Mouse (Mus musculus) activated CD4-positive, CD25-positive, alpha-beta regulatory T cell, adult 4 months (primary cell): ENCODE results near the gene Cpsf3. TPM values are rescaled to one million over a fixed set of nuclear protein-coding genes. Genes with fewer than 3 reads are reported as not detected.

ENCODE experiments used
- ATAC-seq: one replicate; pipeline ENCODE4 v1.8.0; 2017
- polyA plus RNA-seq, 2 experiments: library from polyadenylated mRNA; unstranded; fragments of 100-300 nt; shearing (Covaris generic); gene quantifications; one replicate each; pipeline ENCODE4 v1.2.1; 2017

Gene Cpsf3
- 100 to 1,000 TPM; 119 to 123 TPM for polyA plus RNA-seq

DNA sequence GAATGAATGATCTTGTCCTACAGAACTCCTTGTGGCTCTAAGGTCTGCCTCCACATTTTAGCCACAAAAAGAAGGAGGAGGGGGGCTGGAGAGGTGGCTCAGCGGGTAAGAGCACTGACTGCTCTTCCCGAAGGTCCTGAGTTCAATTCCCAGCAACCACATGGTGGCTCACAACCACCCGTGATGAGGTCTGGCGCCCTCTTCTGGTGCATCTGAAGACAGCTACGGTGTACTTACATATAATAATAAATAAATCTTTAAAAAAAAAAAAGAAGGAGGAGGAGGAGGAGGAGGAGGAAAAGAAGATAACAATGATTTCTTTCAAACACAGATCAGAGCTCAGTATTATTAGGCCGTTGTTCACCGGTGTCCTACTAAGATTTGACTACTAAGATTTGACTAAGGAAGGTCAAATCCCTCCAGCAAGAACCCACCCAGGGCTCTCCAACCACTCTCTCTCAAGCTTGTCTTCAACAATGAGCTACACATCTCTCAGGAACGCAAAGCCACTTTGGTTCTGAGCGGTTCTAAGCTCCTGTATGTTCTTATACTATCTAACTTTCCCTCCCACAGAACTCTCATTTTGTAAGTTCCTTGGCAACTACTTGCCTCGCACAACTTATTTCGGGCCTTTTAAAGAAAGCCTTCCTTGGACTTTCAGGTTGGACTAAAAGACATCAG is at the start of gene Cpsf3:
TSS of gene Cpsf3 (plus strand) at position 631 of the 681 bp plus-strand sequence.
- ATAC-seq = no peak

DNA sequence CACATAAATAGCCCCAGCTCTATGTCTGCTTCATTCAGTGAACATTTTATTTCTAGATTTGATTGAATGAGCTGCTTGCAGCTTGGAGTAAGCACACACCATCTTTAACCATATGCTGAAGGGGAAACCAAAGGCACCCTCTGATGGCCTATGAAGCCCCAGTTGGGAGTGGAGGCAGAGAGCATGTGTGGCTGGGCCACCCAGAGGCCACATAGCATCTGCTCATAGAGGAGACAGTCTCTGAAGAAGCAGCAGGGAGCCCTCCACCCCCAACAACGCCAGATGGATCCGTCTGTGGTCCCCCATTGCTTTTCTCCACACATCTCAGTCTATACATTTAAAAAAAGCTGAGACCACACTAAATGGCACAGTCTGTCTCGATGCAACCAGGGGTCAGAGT is 43.2 kb upstream of the Cpsf3 start:
- ATAC-seq = no peak

DNA sequence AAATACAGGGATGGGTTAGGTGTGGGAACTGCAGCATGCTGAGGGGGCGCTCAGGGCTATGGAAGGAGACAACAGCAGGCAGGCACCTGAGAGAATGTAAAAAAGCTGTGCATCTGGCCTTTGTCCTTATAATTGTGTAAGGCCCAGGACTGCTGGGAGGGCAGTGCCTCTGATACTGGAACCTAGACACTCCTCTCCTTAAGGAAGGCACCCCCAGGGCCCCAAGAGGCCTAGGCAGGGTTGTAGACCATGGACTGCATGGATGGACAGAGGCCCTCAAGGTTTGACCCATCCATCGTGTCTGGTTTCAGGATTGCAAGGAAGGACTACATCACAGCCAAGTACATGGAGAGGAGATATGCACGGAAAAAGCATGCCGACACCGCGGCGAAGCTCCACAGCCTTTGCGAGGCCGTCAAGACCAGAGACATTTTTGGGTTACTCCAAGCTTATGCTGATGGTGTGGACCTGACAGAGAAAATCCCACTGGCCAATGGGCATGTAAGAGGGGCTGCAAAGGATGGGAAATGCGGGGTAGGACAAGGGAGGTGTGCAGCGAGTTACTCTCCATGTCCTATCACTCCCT is 40.7 kb upstream of the Cpsf3 start:
- ATAC-seq = no peak

DNA sequence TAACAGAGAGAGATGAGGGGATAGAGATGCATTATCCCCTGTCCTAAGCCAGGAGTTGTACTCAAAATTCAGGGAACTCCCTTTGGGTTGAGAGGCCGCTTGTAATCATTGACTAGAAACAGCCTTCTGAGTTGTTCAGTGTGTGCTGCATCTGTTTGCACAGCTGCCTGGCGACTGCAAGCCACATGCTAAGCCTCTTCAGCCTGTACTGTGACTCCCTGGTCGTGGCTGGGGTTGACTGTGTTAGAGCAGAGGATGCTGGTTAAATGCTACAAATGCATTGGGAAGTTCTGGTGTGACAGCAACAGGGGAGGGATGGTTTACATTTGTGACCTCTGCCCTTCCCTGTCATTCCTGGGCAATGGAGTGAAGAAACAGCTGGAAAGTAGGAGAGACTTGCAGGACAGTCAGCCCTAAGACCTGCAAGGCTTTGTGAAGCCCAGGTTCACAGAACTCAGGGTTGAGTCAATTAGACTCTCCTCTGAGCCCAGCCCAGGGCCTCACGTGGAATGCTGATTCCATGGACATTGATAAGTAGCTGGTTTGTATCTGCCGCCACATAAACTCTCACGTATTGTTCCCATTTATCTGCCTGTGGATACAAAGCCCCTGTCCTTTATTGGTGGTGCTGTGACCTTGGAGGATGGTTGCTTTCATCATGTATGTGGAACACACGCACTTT is 37.3 kb upstream of the Cpsf3 start:
- no peak for ATAC-seq

DNA sequence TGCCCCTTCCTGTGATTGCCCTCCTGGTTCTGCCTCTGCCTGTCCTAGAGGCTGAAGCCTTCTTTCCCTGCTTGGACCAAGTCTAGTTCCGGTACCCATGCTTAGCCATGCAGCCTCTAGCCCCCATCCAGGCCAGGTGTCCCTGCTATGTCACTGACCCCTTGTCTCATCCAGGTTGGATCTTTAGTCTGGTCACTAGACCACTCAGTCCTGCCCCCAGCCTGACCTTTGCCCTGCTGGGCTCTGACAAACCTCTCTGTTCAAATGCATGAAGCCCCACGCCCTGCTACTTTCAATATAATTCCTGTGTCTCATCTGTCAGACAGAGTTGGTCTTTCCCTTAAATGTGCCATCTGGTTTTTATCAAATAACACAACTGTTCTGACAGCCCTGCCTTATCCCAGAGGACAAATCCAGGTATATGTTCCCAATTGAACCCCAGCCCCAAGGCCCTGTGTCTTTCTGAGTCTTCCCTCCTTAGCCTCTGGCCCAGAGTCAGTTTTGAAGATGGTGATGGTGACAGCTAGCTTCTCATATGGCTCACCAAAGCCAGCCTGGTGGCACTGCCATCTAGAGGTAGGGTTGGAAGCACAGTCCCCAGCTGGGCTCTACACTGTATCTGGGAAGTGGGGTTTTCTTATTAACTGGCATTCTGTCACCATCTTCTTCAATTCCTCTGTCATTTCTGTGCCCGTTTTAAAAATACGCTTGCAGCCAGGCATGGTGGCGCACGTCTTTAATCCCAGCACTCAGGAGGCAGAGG is 24.5 kb upstream of the Cpsf3 start:
- no peak for ATAC-seq

DNA sequence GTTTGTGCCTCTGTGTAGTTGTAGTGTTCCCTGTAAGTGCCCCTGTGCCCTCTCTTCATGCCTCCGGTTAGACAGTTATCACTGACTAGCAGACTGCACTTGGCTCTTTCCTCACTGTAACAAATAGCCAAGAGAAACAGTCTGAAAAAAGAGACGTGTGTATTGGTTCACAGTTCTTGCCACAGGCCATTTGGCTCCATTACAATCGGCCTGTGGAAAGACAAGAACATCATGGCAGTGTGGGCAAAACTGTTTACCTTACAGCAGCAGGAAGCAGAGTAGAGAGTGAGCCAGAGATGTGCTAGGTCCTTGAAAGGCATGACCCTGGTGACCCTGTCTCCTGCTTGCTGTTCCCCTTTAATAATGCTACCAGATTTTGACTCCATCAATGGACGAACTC is 23.7 kb upstream of the Cpsf3 start:
- ATAC-seq = no peak

DNA sequence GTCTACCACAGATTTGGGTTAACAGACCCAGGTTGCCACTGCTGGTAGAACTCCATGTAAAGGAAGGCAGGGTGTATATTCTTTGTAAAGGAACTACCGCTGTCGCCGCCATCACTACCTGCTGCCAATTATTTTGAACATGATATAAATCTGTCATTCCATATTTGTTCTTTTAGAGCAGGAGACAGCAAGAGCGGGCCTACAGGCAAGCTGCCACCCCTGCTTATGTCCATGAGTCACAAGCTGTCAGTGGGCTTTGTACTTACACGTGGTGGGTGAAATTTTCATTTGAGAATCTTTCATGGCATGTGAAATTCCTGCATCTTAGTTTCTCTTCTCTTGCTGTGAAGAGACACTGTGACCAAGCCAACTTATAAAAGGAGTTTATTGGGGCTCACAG is 21.9 kb upstream of the Cpsf3 start:
- ATAC-seq = no peak

DNA sequence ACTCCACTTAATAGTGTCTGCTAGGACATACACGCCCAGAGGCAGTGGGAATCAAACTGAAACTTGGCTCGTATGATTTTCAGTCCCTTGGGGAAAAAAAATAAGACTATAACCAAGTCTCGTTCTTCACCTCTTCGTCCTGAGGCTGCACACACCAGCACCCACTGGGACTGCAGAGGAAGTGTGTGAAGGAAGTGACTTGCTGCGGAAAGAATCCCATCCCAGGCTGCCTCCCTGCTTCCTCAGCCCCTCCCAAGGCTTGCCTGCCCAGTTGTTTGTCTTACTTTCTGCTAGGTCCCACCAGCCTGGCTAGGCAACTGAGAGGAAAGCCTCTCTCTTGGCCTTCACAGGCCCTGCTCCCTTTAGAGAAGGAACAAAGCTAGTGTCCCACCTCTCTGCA is 20.9 kb upstream of the Cpsf3 start:
- no peak for ATAC-seq

DNA sequence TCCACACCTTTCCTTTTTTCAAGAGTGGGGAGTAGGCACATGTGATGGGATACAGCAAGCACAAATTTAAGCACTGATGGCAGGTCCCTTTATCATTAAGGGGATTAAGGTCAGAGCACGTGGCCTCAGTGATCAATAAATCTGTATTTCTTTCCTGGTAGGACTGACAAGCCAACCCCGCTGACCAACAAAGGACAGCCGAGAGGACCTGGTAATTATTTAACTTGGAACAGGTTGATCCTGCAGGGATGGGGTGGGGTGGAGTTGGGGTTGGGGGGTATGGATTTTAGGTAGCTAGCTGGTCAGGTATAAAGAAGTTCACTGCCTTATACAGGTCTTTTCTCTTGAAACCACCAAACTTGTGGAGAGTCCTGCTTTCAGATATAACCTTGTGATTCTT is 20.2 kb upstream of the Cpsf3 start:
- no peak for ATAC-seq

DNA sequence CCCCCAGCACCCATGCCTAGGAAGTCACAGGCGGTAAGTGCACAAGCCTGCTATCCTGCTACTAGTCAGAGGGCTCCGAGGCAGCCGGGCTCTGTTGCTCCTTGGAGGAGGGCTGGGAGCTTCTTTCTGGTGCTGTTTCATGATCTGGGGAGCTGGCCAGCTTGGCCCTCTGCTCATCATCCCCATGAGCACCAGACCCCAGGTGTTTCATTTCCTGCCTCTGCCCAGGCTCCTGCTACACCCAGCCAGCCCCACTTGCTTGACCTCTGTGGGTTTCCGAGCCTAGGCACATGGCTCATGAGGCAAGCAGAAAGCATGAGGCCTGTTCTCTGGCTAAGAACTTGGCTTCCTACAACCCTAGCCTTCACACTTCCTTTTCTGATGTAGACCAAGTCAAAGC is 19.7 kb upstream of the Cpsf3 start:
- ATAC-seq = no peak

DNA sequence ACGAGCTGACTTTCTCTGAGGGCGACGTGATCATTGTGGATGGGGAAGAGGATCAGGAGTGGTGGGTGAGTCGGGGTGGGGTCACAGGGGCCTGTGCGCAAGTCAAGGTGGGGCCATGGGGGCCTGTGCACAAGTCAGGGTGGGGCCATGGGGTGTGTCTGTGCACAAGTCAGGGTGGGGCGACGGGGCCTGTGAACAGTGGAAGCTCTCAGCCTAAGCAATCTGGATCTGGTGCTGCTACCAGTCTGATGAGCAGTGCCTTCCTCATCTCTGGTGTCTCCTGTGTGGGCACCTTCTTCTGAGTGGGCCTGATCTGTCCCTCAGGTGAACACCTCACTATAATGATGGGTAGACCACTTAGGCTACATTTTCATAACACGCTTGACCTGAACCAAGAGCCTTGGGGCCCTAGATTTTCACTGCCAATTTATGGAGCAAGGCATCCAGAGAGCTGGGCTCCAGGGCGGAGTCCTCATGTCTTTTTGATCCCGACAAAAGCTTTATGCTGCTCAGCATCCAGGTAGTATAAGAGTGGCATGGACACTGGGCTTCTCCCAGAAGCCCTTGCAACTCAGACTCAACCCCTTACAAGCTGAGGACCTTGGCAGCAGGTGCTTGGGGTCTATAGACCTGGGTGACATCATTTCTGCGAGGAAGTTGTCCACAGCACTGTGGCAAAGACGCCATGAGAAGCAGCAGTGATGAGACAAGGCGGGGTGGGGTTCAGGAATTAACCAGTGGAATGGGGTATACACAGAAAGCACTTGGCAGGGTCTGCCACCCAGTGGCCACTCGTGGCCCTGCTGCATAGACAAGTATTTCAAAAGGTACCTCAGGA is 19.0 kb upstream of the Cpsf3 start:
- no peak for ATAC-seq

DNA sequence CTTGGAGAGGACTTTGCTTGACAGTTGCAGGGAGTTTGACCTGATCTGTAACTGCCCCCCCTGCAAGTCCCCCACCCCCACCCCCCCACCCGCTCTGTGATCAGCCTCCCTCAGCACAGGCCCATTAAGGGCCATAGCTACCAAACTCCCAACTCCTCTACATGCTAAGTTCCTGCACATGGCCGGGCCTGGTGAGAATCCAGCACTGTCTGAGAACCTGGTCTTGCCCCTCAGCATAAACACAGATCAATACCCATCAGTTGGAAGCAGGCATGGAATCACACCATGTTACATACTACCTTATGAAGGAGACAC is 18.4 kb upstream of the Cpsf3 start:
- no peak for ATAC-seq

DNA sequence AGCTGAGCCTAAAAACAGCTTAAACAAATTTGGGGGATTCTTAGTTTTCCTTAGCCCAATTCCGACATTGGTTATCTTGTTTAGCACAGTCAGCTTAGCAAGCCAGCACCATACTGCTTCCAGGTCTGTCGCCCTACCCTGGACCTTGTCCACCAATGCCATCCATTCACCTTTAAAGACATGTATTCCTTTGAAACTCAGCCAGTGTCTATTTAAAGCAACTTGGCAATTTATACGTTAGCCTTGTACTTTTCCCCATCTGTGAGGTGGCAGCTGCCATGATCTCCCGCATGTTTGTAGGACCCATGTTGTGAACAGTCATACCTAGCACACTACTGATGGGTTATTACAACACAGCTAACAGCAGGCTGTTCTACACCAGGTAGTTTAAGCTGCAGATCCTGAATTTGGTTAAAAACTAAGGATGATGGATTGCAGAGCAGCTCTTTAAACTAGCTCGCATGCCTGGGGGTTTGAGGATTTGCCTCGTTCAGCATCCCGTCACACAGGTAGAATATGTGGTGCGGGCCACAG is 17.0 kb upstream of the Cpsf3 start:
- no peak for ATAC-seq

DNA sequence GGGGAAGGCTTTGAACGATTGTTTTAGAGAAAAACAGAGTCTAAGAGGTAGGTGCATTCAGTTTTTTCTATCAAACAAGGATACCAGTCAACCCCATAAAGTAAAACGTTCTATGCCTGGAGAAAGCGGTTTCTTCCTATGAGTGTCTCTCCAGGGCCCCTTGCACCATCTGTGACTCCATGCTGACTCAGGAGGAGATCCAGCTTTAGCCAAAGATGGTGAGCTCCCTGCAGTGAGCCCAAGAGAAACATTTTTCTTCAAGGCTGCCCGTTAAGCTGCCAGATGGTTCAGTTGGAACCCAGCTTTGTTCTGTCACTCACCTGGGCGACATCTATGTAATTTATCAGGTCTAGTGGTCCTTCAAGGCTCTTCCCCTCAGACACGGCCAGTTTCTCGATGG is 10.7 kb upstream of the Cpsf3 start:
- no peak for ATAC-seq

DNA sequence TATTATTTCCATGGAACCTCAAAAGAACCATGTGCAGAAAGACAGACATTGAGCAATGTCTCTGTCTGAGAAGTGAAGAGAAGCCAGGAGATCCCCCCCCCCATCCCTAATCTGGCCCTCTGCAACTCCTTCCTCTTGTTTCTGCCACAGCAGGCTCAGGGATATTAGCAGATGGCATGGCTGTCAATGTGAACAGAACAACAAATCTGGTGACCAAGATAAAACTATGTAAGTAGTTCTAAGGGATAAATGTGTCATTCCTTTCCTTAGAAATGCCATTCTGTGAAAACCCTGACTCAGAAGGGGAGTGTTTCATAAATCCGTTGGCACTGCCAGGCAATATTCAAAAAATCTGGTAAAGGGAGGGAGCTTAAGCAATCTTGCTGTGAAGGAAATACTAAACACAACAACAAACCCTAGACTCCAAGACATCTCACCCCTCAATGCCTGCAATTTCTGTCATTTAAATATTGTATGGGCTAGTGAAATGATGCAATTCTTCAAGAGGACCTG is 7.8 kb upstream of the Cpsf3 start:
- no peak for ATAC-seq

DNA sequence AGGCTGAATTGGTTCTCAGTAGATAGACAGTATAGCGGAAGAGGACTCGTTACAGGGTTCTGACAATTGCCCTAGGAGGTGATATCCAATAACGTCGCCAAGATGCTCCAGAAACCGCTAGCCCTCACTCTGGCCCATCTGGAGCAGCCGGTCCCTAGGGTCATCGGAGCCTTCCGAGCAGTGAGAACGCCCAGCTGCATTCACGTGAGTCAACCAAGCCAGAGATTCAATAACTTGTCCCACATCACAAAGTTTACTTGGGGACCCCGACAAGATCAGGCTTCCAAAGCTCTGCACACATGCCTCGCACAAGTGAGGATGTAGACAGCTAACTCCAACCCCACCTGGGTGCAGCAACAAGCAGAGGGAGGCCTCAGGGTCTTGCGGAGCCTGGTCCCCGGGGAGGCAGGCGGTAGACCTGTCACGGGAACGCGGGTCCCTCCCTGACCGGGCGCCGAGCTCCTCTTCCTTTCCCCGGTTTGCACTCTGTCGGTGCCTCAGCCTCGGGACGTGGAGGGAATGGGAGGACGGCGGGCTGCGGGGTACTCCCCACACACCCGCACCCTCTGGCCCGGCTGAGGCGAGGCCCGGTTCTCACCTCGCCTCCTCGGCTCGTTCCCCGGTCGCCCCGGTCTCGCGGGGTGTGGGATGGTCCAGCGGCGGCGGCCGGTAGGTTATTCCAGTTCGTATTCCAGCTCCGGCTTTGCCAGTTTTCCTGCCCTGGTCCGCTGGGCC is 484 bp downstream of the Cpsf3 start:
- ATAC-seq = peak; percentile 29

DNA sequence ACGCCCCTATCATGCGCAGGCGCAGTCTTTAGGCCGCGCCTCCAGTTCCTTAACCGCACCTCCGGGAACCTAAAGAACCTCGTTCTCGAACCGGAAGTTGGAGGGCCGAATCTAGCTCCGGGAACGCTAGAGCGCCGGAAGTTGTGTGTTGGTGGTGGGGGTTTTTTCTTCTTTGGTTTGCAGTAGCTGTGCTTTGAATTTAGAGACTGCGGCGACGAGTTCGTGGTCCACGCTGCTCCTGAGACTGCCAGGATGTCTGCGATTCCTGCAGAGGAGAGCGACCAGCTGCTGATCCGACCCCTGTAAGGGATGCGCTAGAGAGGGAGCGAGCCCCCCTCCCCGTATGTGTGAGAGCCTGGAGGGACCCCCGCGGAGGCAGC is 1.0 kb downstream of the Cpsf3 start, which contains the start of gene Itgb1bp1:
TSS of gene Itgb1bp1 (minus strand) at position 42 of the 380 bp plus-strand sequence.
- ATAC-seq = peak; percentile 79

DNA sequence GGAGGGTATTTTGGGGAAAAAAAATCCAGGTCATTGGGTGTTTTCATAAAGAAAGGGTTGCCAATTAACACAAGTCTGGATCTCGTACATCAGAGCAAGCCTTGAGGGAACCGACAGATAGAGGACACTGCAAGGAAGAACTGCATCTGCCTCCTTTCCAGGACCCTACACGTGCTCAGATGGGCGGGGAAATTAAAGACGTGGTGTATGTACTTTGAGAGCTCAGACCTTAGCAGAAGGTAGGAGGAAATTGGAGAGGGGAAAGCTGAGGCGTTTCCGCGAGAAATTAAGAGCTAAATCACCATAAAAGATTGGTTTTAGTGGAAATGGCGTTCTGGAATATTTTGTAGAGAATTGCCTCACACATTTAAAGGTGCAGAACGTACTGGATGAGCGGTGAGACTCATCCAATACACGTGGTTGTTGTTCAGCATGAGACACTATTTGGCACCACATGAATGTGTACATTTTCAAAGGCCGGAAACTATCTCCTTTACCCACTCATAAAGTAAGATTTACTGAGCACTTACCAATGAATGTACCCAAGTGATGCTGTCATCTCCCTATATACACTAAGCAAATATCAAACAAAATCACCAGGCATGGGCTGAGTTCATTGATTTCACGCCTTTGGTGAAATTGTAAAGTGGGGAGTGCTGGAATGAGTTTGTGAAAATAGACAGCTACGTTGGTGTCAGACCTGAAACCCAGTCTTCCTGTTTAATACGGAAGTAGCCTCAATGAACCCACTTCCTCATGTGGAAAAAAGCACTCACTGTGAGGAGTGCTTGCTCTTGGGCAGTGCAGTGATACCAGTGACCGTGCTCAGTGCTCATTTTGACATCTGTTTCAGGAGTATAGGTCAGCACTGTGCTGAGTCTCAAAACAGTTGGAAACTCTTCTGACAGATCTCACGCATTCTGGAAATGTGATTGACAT is 1.8 kb downstream of the Cpsf3 start:
- ATAC-seq = peak; percentile 60

DNA sequence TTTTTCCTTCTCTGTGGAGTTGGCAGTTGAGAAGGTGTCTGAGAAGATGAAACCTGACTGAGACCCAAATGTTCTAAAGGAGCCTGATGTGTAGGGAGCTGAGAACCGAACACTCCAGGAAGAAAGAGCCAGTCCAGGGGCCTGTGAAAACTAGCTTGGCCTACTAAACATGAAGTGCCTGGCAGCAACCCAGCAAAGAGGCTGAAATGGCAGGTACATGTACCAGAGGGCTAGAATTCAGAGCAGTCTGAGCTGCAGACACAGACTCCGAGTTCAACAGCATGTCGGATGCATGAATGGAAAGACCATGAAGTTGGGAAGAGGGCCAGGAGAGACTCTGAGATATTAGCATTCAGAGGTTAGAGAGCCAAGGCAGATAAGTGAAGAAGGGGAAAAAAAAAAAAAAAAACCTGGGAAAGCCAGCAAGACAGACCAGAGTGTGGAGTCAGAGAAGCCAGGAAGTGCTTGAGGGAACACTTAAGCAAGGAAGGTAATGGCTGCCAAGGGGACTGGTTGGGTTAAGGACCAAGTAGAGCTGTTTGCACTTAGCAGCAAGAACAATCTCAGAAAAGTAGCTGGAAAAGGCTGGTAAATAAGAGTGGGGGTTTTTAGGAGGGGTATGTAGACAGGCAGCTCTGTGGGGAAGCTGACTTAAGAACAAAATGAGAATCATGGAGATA is 3.7 kb downstream of the Cpsf3 start:
- ATAC-seq = no peak

DNA sequence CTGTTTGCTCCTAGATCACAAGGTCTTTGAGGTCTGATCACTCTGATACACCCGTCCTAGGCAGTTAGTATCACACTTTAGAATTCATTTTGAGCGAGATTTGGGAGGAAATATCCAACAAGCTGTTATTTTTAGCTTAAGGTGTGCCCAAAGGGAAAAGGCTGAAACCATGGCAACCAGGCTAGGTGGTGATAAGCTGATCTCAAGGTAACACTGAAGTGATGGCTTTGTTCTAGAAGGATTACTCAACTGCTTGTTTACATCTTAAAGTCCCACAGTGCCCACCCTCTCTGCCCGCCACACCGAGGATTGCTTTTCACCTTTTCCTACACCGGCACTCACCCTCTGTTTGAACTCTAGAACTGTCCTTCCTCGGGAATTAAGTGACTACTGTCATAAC is 4.5 kb downstream of the Cpsf3 start:
- no peak for ATAC-seq
